Mouse (Mus musculus) bone marrow macrophage, adult 2 months (primary cell): ENCODE results near the gene Cox10.

Experiments
- CTCF ChIP-seq: IDR thresholded peaks from 2 replicates; pipeline ENCODE4 v1.5.1; 2012; ENCODE audit warnings: low read depth, mild to moderate bottlenecking, low read length, moderate library complexity
- POLR2A ChIP-seq: IDR thresholded peaks from 2 replicates; pipeline ENCODE4 v1.6.1; 2012; ENCODE audit warnings: mild to moderate bottlenecking, low read depth, low read length, borderline replicate concordance

- TF ChIP-seq POLR2A, result no peak
- no peak for TF ChIP-seq CTCF
These were observed 157.1 kb downstream of the Cox10 start, which contains the start of gene Hs3st3b1 for GRCm38 (mm10) chr11:63922091-63922621.
